Comparison of ENCODE assay signal across 8 mouse cellular contexts in the genomic region with DNA sequence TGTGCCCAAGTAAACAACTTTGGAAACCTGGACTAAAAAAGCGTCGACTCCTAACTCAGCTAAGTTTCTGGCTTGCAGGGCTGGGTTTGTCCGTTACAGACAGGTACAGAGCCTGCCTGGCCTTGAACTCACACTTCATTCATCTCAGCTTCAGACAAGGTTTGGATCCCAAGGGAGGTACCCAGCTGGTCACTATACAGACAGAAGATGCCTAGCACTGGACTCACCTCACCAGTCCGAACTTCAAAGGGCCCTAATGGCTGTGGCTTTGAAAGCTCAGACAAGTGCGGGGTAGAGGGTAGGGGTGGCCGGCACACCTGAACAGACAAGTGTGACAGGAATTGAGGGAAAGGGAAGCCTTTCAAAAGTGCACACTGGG. TPM values are rescaled to one million over a fixed set of nuclear protein-coding genes. Genes with fewer than 3 reads are reported as not detected.
DNase-seq lines count a peak whose midpoint lies in the region; ATAC-seq and TF ChIP-seq lines count a peak whose summit lies in the region.

No protein-coding gene starts in this region.

- 33% methylated on average over 6 of the region's 6 CpGs for WGBS in heart, embryonic 11.5 days (ENCODE audit: insufficient replicate concordance)
- 36% methylated on average over 6 of the region's 6 CpGs for WGBS in forebrain, postnatal 0 days
- WGBS in liver, embryonic 16.5 days (ENCODE audit: insufficient replicate concordance): 45% methylated on average over 6 of the region's 6 CpGs

- no peak for DNase-seq in heart, postnatal 10 days
- DNase-seq in forebrain, postnatal 0 days: no peak
- DNase-seq in layer of hippocampus, adult 9-10 months (ENCODE audit: low spot score): no peak
- no peak for DNase-seq in yolk sac, embryonic 10.5 days (ENCODE audit: low spot score)
- no peak for DNase-seq in cerebellum, adult 9-11 months

- peak overlapping the region; percentile 84 for H3K4me2 ChIP-seq in heart, embryonic 11.5 days
- H3K4me2 ChIP-seq in forebrain, postnatal 0 days (ENCODE audit: low read depth): peak overlapping the region; percentile 66
- peak overlapping the region; percentile 93 for H3K4me2 ChIP-seq in liver, embryonic 16.5 days (ENCODE audit: low read depth, low read length)

- H3K36me3 ChIP-seq in heart, embryonic 11.5 days (ENCODE audit: control insufficient read depth, insufficient read depth, low read length): peaks cover 16% of the 10 kb centered on the region
- H3K36me3 ChIP-seq in E14TG2a.4 (ENCODE audit: insufficient read depth, low read length): peaks cover 59% of the 10 kb centered on the region
- peaks cover 24% of the 10 kb centered on the region for H3K36me3 ChIP-seq in forebrain, postnatal 0 days (ENCODE audit: insufficient read depth)
- H3K36me3 ChIP-seq in liver, embryonic 16.5 days (ENCODE audit: control insufficient read depth, insufficient read depth): peaks cover 15% of the 10 kb centered on the region

- peak overlapping the region; percentile 78 for H3K27ac ChIP-seq in heart, embryonic 11.5 days (ENCODE audit: low read depth, low read length)
- no peak overlapping the region for H3K27ac ChIP-seq in forebrain, postnatal 0 days (ENCODE audit: low read depth, low read length)
- peak overlapping the region; percentile 51; the same call in 1 of the 2 replicates for H3K27ac ChIP-seq in liver, embryonic 16.5 days (ENCODE audit: low read length)

- H3K4me3 ChIP-seq in heart, embryonic 11.5 days (ENCODE audit: low read depth, low read length): peak overlapping the region; percentile 92
- peak overlapping the region; percentile 91 for H3K4me3 ChIP-seq in E14TG2a.4 (replicated peaks; ENCODE audit: low read length)
- H3K4me3 ChIP-seq in forebrain, postnatal 0 days (ENCODE audit: low read depth, low read length): peak overlapping the region; percentile 72
- H3K4me3 ChIP-seq in liver, embryonic 16.5 days (ENCODE audit: low read depth, low read length): peak overlapping the region; percentile 78

- intact Hi-C loops in heart, postnatal 10 days (cut with DNase I): no loop called here

- no peak for ATAC-seq in heart, embryonic 11.5 days (replicated peaks; ENCODE audit: insufficient number of reproducible peaks, low FRiP score, low TSS enrichment)
- no peak for ATAC-seq in forebrain, postnatal 0 days
- no peak for ATAC-seq in liver, embryonic 16.5 days (ENCODE audit: low read depth)

- peaks cover 28% of the 10 kb centered on the region for H3K4me1 ChIP-seq in heart, embryonic 11.5 days (ENCODE audit: control insufficient read depth, insufficient read depth, low read length)
- H3K4me1 ChIP-seq in E14TG2a.4 (replicated peaks; ENCODE audit: low read depth, low read length): peaks cover 89% of the 10 kb centered on the region
- H3K4me1 ChIP-seq in forebrain, postnatal 0 days (ENCODE audit: insufficient read depth): peaks cover 5% of the 10 kb centered on the region; the same call in 1 of the 2 replicates
- peaks cover 22% of the 10 kb centered on the region for H3K4me1 ChIP-seq in liver, embryonic 16.5 days (ENCODE audit: control insufficient read depth, low read depth, low read length)

- no peaks in the 10 kb centered on the region for H3K27me3 ChIP-seq in heart, embryonic 11.5 days (ENCODE audit: control insufficient read depth, insufficient read depth, low read length)
- H3K27me3 ChIP-seq in E14TG2a.4 (ENCODE audit: insufficient read depth, low read length): peaks cover 10% of the 10 kb centered on the region
- no peaks in the 10 kb centered on the region for H3K27me3 ChIP-seq in forebrain, postnatal 0 days (ENCODE audit: insufficient read depth, low read length)
- peaks cover 22% of the 10 kb centered on the region for H3K27me3 ChIP-seq in liver, embryonic 16.5 days (ENCODE audit: control insufficient read depth, insufficient read depth, low read depth, low read length)

- H3K9ac ChIP-seq in heart, embryonic 11.5 days (ENCODE audit: low read depth, low read length): no peak overlapping the region
- H3K9ac ChIP-seq in forebrain, postnatal 0 days: peak overlapping the region; percentile 93; the same call in 1 of the 2 replicates
- peak overlapping the region; percentile 79 for H3K9ac ChIP-seq in liver, embryonic 16.5 days (ENCODE audit: low read depth, low read length)

- no peaks in the 10 kb centered on the region for H3K9me3 ChIP-seq in heart, embryonic 11.5 days (replicated peaks; ENCODE audit: control insufficient read depth, low read length)
- H3K9me3 ChIP-seq in E14TG2a.4 (ENCODE audit: low read length): no peaks in the 10 kb centered on the region
- H3K9me3 ChIP-seq in forebrain, postnatal 0 days (ENCODE audit: low read length): no peaks in the 10 kb centered on the region
- H3K9me3 ChIP-seq in liver, embryonic 16.5 days (replicated peaks; ENCODE audit: control insufficient read depth, low read length): no peaks in the 10 kb centered on the region

- TF ChIP-seq CTCF in E14TG2a.4 (conservative IDR thresholded peaks at IDR 0.05; ENCODE audit: low read length): no peak
- TF ChIP-seq CTCF in forebrain, postnatal 0 days (IDR thresholded peaks at IDR 0.05; ENCODE audit: low read depth): no peak

RNA-seq across cellular contexts. Expression of a gene that starts 0.3 kb away (rescaled TPM):
- 18.9 and 19.7 TPM in 2 replicates for polyA plus RNA-seq in heart, embryonic 11.5 days (2014; fragmentation: Nextera tagmentation; extraction: Ambion mirVana)
- total RNA-seq in heart, postnatal 10 days (2021): 10 to 100 TPM; 10.3 to 12.5 TPM
- total RNA-seq in forebrain, postnatal 0 days (2014; rRNA removed): 19.7 and 22.3 TPM in 2 replicates
- polyA plus RNA-seq in forebrain, postnatal 0 days (2015; fragmentation: Nextera tagmentation; extraction: Ambion mirVana): 48.8 and 52.2 TPM in 2 replicates
- 5.9 and 7.1 TPM in 2 replicates for polyA plus RNA-seq in liver, embryonic 16.5 days (2015; fragmentation: Nextera tagmentation; extraction: Ambion mirVana)

RNA-seq across cellular contexts. Expression of a gene that starts 7.0 kb away (rescaled TPM):
- polyA plus RNA-seq in heart, embryonic 11.5 days (2014; fragmentation: Nextera tagmentation; extraction: Ambion mirVana): 14.3 and 21.7 TPM in 2 replicates
- total RNA-seq in heart, postnatal 10 days (2021): 10 to 100 TPM in 1 of 2 experiments, 1 to 10 TPM in 1; 8.5 to 11.3 TPM
- 15.7 and 17.1 TPM in 2 replicates for total RNA-seq in forebrain, postnatal 0 days (2014; rRNA removed)
- 11.0 and 17.2 TPM in 2 replicates for polyA plus RNA-seq in forebrain, postnatal 0 days (2015; fragmentation: Nextera tagmentation; extraction: Ambion mirVana)
- 4.1 and 4.5 TPM in 2 replicates for polyA plus RNA-seq in liver, embryonic 16.5 days (2015; fragmentation: Nextera tagmentation; extraction: Ambion mirVana)

RNA-seq across cellular contexts. Expression of a gene that starts 19.5 kb away (rescaled TPM):
- polyA plus RNA-seq in heart, embryonic 11.5 days (2014; fragmentation: Nextera tagmentation; extraction: Ambion mirVana): 11.4 and 17.8 TPM in 2 replicates
- total RNA-seq in heart, postnatal 10 days (2021): 10 to 100 TPM; 43.5 to 49.4 TPM
- 5.0 and 8.1 TPM in 2 replicates for total RNA-seq in forebrain, postnatal 0 days (2014; rRNA removed)
- 2.6 and 3.4 TPM in 2 replicates for polyA plus RNA-seq in forebrain, postnatal 0 days (2015; fragmentation: Nextera tagmentation; extraction: Ambion mirVana)
- 3.8 and 4.6 TPM in 2 replicates for polyA plus RNA-seq in liver, embryonic 16.5 days (2015; fragmentation: Nextera tagmentation; extraction: Ambion mirVana)

RNA-seq across cellular contexts. Expression of a gene that starts 38.4 kb away (rescaled TPM):
- polyA plus RNA-seq in heart, embryonic 11.5 days (2014; fragmentation: Nextera tagmentation; extraction: Ambion mirVana): 11.8 and 12.2 TPM in 2 replicates
- 1 to 10 TPM; 4.9 to 5.2 TPM for total RNA-seq in heart, postnatal 10 days (2021)
- 10.5 and 10.9 TPM in 2 replicates for total RNA-seq in forebrain, postnatal 0 days (2014; rRNA removed)
- polyA plus RNA-seq in forebrain, postnatal 0 days (2015; fragmentation: Nextera tagmentation; extraction: Ambion mirVana): 13.5 and 14.2 TPM in 2 replicates
- polyA plus RNA-seq in liver, embryonic 16.5 days (2015; fragmentation: Nextera tagmentation; extraction: Ambion mirVana): 8.0 and 11.1 TPM in 2 replicates

RNA-seq across cellular contexts. Expression of a gene that starts 49.3 kb away (rescaled TPM):
- 0.14 and 0.16 TPM in 2 replicates for polyA plus RNA-seq in heart, embryonic 11.5 days (2014; fragmentation: Nextera tagmentation; extraction: Ambion mirVana)
- under 1 TPM; 0.10 to 0.17 TPM for total RNA-seq in heart, postnatal 10 days (2021)
- 0.54 and 1.00 TPM in 2 replicates for total RNA-seq in forebrain, postnatal 0 days (2014; rRNA removed)
- 1.1 and 1.5 TPM in 2 replicates for polyA plus RNA-seq in forebrain, postnatal 0 days (2015; fragmentation: Nextera tagmentation; extraction: Ambion mirVana)
- polyA plus RNA-seq in liver, embryonic 16.5 days (2015; fragmentation: Nextera tagmentation; extraction: Ambion mirVana): 0.11 and 0.12 TPM in 2 replicates
